Mouse (Mus musculus) cerebellum, adult 18-20 months (tissue): Measurements from ENCODE around the gene Traf1.
A peak's percentile ranks its signal among the peaks of the same experiment; 100 is the strongest.

ENCODE experiments used
- DNase-seq, 2 experiments: peaks; one replicate each; pipeline ENCODE4 v3.0.0; 2021

Gene Traf1

GRCm38 (mm10) chr2:34940246-34940645 lies 21.3 kb downstream of the Traf1 start:
- DNase-seq, result no peak

GRCm38 (mm10) chr2:34938269-34939208 lies 23.0 kb downstream of the Traf1 start:
- no peak for DNase-seq

GRCm38 (mm10) chr2:34937460-34937859 lies 24.1 kb downstream of the Traf1 start:
- no peak for DNase-seq

- no peak for DNase-seq
These were observed 34.3 kb downstream of the Traf1 start for GRCm38 (mm10) chr2:34927320-34927719.

- no peak for DNase-seq
These were observed 38.8 kb downstream of the Traf1 start for GRCm38 (mm10) chr2:34922729-34923128.

- DNase-seq, result no peak
These were observed 41.4 kb downstream of the Traf1 start for GRCm38 (mm10) chr2:34920144-34920543.

- DNase-seq, result no peak
These were observed 46.5 kb downstream of the Traf1 start for GRCm38 (mm10) chr2:34915103-34915502.

GRCm38 (mm10) chr2:34914823-34915082 lies 46.8 kb downstream of the Traf1 start:
- DNase-seq, result no peak

- peak; percentile 11 to 21 for DNase-seq
These were observed 47.3 kb downstream of the Traf1 start for GRCm38 (mm10) chr2:34914069-34914822.

- peak; percentile 11 to 21 for DNase-seq
These were observed 48.1 kb downstream of the Traf1 start, which contains the start of gene Phf19 for GRCm38 (mm10) chr2:34913218-34914068. Phf19 (minus strand) TSS chr2:34914026.

- no peak for DNase-seq
These were observed 49.0 kb downstream of the Traf1 start for GRCm38 (mm10) chr2:34912613-34913012.

GRCm38 (mm10) chr2:34911871-34912270 lies 49.7 kb downstream of the Traf1 start:
- DNase-seq, result no peak

GRCm38 (mm10) chr2:34909719-34910118 lies 51.9 kb downstream of the Traf1 start:
- no peak for DNase-seq

- peak; percentile 17 to 18 for DNase-seq
These were observed 54.5 kb downstream of the Traf1 start for GRCm38 (mm10) chr2:34906861-34907604.

- peak in 1 of 2 experiments; percentile 11 for DNase-seq
These were observed 55.1 kb downstream of the Traf1 start for GRCm38 (mm10) chr2:34906426-34906825.

GRCm38 (mm10) chr2:34904849-34905542 lies 56.6 kb downstream of the Traf1 start:
- peak; percentile 93 to 98 for DNase-seq

- peak; percentile 7 to 13 for DNase-seq
These were observed 57.7 kb downstream of the Traf1 start for GRCm38 (mm10) chr2:34903652-34904405.

- no peak for DNase-seq
These were observed 58.4 kb downstream of the Traf1 start for GRCm38 (mm10) chr2:34903191-34903590.

GRCm38 (mm10) chr2:34902731-34903130 lies 58.8 kb downstream of the Traf1 start:
- no peak for DNase-seq

GRCm38 (mm10) chr2:34901726-34902125 lies 59.8 kb downstream of the Traf1 start:
- DNase-seq, result no peak

GRCm38 (mm10) chr2:34900412-34900811 lies 61.2 kb downstream of the Traf1 start:
- DNase-seq, result peak in 1 of 2 experiments; percentile 10
